Mouse (Mus musculus): ENCODE results near the gene Bnipl.
"Not testable (repeated sequence)": the region's sequence is repeated elsewhere in the genome, so short reads cannot be mapped to it uniquely, and the experiment has no call there.

Bnipl gene

DNA sequence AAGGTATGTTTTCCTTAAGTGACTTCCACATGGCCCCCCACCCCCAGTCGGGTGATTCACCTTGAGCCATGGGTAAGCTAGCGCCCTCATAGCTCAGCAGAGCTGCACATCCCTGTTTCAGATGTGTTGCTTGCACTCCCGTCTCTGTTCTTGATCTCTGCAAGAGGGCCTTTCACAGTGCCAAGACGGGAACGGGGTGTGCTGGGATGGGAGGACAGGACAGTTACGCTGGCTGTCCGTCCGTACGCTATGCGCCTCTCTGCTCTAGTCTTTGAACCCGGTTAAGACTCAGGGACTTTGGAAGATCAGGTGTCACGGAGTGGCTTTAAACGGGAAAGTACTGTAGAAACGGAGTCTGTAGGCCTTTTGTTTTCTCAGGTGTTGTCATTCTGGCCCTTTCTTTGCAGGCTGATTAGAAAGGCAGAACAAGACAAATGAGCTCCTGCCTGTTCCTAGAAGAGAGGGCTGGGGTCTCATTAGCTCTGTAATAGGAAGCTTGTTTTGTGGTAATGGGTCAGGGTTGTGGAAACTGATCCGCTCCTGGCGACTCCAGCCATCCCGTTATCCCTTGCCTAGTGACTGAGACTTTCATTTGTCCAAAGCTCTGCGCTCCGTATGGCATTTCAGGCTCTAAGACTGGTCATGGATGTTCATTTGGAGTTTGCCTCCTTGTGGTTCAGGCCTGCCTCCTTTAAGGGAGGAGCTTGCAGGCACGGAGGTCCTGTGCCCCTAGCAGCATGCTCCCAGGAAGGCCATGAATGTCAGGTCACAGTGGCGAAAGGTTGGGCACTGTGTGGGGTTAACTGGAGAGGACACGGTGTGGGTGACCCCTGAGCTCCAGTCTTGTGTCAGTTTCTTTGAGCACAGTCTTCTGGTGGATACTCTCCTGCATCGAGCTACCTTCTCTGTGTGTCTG lies 15.3 kb downstream of the Bnipl start:
- no peak for DNase-seq

GRCm38 (mm10) chr3:95233303-95233980 lies 17.6 kb downstream of the Bnipl start:
- no peak for DNase-seq

DNA sequence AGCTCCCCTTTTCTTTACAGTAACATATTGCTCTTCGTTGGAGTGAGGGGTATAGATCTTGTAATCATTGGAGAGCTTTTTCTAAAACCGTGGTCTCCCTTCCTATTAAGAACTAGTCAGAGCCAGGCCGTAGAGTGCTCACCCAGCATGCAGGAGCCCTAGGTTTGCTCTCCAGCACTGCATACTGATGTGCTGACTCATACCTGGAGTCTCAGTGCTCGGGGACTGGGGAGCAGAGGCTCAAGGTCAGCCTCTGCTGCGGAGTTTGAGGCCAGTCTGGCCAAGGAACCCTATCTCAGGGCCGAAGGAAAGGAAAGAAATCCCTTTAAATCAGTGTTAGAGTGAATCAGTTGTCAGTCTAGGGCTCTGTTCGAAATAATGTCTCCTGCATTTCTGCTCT lies 18.2 kb downstream of the Bnipl start:
- DNase-seq = no peak

DNA sequence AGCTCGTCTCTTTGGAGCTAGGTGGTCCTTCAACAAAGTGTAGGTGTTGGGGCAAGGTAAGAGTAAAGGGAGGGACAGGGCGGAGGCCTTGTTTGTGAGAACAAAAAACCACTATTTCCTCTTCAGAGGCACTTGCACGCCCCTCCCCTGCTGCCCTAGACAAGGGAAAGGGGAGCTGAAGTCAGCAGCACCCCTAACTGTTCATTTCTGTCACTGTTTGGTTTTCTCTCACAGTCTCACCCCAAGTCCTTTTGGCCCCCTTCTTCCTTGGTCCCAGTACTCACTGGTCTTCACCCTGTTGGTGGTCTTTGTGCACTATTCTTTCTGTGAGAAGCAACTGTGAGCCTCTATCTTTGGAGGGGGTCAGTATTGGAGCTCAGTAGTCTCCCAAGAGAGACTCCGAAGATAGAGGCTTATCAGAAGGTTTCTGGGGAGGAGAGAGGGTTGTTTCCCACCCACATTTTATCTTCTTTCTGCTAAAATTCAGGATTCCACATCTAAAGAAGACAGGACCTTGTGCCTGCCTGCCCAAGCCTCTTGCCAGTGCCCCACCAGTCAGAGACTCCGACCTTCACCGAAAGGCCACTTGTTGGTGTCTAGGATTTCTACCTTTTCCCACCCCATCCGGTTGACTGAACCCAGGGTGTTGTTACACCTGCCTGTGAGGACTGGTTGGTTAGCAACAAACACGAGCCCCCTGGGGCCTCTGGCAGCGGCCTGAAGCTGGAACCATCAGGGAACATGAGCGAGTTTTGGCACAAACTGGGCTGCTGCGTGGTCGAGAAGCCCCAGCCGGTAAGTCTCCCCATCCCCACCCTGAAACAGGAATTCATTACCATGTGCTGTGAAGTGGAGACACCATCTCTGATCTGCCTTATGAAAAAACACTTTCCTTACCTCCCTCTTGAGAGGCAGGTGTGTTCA lies 19.4 kb downstream of the Bnipl start, which contains the start of gene Mllt11:
Mllt11 (minus strand) TSS at position 874 of the 924 bp plus-strand sequence.
- peak; percentile 77 for DNase-seq

DNA sequence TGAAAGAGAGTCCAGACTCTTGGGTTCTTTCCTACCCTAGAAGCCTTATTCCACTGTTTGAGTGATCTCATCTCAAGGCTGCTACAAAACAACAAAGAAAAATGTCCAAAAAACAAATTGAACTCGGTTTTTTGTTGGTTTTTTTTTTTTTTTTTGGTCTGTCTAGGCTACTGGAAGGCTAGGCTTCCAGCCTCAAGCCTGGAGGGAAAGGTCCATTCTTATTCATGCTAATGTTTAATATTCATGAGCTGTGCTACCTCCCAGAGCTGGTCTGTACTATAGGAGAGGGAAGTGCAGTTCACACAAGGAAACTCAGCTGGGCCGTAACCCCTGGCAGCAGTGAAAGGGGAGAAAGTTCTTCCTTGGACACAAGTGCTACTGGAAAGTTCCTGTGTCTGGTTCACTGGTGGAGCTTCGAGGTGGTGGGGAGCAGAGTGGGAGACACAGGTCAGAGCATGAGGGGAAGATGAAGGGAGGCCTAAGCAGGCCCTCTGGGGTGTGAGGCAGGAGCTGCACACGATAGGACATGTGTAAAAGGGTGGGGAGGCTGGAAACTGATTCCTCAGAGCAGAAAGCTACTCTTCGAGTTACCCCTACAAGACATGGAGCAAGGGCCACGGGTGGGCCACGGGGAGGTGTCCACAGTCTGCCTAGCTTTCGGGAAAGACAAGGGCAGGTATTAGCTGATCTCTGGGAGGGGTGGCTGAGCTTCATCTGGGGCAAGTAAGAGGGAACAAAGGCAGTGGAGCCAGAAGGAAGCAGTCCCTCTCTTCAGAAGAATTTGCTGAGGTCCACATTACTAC lies 20.3 kb downstream of the Bnipl start:
- peak; percentile 43 for DNase-seq

DNA sequence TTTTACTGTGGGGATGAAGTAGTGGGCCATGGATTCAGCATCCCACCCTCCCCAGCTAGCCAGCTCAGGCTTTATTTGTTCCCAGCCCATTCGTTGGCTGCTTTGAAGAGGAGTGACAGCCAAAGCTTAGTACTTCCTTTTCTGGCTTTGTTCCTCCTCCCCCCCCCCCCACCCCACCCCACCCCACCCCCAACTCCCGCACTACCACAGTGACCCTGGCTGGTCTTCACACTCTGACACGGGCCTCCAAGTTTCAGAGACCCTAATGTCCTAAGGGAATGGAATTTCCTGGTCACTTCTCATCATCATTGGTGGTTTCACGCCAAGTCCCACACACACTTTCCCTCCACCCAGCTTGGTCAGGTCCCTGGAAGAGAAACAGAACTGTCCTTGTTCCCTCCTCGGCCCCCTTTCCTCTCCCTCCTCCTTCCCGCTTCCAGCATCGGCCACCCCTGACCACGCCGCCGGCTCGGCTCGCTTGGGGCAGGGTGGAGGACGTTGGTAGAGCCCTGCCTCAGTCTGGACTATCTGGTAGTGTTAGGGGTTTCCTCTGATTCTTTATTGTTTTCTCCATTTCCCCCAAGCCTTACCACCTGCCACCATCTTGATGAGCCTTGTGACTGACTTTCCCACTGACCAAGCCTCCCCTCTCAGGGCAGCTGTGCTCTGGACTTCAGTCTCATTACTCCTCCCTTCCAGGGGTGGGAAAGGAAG lies 21.1 kb downstream of the Bnipl start:
- peak; percentile 43 for DNase-seq

DNA sequence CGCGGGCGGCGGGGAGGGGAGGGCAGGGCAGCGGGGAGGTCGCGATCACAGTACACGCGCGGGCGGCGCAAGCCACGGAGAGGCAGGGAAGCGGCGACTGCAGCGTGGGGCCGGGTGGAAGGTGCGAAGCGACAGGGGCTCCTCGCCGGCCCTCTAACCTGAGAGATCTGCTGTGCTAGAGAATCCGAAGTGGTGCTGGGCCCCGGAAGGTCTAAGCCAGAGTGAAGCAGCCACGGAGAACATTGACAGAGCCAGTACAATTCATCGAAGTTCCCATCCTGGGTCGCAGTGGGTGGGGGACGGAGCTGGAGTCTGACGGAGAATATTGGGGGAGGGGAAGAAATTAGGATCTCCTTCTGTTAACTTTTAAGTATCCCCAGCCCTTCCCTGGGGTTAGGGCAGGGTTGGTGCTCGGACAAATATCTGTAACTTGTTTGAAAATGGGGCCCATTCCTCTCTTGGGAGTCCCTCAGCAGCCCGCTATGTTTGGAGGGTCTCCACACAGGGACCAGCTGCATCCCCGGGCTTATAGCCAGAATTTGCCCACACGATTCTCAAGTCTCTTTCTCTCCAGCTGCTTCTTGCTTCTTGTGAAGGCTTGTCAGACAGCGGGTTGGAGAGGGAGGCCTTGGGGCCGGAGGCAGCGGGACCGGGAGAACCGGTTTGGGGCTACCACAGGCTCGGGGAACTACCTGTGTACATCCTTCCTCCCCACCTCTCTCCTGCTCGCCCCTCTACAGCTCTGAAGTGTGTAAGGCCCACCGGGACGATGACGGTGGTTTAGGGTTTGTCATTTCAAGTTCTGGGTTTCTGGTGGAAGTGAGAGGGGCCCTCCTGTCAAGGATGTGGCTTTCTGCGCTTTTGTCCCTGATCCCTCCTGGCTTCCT lies 21.9 kb downstream of the Bnipl start:
- DNase-seq = peak; percentile 58

DNA sequence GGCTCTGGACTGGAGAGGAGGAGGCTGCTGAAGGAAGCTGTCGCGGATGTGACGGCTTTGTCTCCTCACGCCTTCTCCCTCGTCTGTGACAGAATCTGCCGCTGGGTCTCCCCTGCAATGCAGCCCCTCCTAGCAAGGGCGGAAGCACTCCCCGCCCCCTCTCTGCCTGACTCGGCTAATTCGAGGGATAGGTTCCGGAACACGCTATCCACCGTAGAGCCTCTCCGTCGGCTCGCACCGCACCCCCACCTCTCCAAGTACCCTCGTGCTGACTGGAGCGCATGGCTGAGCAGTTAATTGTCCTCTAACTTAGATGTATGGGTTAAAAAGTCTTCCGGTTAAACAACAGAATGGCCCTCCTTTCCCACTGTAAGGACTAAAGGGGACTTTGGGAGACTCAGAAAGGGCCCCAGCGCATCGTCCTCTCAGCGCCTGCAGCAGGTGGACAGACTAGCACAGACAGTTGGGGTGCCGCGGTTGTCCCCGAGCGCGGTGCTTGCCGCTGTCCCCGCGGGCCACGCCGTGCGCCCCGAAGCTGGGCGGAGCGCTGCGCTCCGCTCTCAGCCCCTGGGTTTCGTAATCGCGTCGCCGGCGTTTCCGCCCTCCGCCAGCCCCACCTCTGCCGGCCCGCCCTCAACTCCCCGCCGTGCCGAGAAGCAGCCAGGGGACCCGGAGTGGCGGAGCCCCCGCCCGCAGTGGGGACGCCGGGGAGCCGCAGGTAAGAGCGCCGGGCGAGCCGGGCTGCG lies 22.7 kb downstream of the Bnipl start, which contains the start of gene Cdc42se1:
Cdc42se1 (plus strand) TSS at position 585 of the 746 bp plus-strand sequence.
- DNase-seq = peak; percentile 96

- no peak for DNase-seq
Measured at GRCm38 (mm10) chr3:95227214-95227613, 23.8 kb downstream of the Bnipl start.

DNA sequence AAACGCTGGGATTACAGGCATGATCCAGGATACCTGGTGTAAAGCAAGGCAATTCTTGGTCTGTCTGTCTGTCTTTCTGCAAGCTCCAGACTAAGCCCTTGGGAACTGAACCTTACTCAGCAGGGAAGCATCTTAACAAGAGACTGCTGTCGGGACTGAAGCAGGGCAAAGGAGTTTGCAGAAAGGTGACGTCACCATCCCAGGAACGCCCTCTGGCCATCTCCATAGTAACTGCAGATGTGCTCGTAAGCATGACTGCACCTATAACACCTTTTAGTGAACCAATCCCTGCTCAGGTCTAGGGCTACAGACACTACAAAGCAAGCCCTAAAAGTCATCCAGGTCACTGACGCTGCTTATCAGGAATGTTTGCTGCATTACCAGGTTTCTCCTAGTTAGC lies 26.7 kb downstream of the Bnipl start:
- no peak for DNase-seq

DNA sequence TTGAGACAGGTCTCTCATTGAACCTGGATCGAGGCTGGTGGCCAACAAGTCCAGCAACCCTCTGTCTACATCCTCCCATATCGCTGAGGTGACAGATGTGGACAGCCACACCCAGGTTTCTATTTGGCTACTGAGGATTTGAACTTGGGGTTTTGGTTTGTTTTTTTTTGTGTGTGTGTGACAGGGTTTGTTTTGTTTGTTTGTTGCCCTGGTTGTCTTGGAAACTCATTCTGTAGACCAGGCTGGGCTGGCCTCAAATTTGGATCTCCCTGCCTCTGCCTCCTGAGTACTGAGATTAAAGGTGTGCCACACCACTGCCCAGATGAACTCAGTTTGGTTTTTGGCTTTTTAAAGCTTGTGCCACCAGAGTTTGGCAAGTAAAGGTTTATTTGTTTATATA lies 28.0 kb downstream of the Bnipl start:
- DNase-seq = no peak

DNA sequence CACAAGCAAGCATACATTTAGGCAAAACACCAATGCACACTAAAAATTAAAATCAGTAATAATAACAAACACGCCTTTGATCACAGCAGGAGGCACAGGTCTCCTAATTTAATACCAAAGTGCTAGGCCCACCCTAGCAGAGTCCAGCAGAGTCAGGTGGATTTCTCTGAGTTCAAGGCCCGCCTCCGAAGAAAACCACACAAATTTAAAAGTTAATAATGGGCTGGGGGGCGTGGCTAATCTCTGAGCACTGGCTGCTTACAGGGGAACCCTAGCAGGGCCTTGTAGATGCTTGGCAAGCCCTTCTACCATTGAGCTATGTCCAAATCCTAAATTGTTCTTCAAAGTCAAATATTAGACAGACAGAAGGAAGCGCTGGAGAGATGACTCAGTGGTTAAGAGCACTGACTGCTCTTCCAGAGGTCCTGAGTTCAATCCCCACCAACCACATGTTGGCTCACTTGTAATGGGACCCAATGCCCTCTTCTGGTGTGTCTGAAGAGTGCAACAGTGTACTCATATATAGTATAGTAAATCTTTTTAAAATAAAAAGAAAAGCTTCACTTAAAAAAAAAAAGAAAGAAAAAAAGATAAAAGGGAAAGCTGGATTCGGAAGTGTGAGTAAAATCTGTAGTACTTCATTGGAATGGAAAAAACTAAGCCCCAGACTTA lies 32.4 kb downstream of the Bnipl start:
- peak; percentile 34 for DNase-seq

DNA sequence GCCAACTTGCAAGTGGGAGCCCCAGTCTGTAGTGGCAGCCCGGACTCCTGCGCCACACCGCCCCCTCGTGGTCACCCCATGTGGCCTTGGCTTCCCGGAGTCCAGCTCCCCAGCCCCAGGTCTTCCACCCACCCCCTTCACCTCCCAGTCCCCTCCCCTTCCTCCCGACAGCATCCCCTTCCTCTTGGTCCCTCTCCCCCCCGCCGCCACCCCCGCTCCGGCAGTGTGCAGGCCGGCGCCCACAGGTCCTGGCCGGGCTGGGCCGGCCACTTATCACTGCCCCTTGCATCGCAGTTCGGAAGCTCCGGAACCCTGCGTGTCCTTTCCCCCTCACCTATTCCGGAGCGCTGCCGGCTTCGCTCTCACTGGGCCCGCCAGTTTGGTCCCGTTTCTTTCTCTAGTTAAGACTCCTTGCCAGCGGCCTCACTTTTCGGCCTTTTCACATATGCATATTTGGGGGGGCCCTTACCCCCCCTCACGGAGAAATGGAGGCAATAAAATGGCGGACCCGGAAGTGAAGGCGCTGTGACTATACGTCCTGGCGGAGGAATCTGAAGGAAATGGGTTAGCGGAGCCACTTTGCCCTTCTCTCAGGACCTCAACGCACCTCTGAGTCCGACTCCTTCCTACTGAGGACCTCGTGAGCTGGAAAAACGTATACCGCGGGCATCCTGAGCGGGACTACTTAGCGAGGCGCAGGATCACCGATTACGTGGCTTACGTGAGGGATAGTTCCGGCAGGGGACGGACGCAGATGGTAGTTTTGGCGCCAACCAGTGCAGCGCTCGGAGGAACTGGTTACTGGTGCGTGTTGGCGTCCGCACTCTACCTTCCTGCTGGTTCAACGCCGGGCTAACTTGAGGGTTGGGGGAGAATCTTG lies 33.5 kb downstream of the Bnipl start, which contains the start of gene Gabpb2:
Gabpb2 (minus strand) TSS at position 662 of the 880 bp plus-strand sequence.
- peak; percentile 99 for DNase-seq

GRCm38 (mm10) chr3:95216655-95217254 lies 34.2 kb downstream of the Bnipl start:
- no peak for DNase-seq

DNA sequence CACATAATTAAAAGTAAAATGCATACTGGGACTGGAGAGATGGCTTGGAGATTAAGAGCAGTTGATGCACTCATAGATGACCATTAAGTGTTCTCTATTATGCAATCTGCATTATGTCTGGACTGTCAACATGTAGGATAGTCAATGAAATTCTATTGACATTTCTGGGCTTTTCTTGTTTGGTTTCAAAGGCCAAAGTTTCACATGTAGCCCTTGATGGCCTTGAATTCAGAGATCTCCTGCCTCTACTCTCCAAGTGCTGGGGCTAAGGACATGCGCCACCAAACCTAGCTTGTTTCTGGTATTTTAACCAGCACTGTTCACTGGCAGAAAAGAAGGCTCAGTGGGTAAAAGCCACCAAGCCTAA lies 37.4 kb downstream of the Bnipl start:
- DNase-seq = no peak

DNA sequence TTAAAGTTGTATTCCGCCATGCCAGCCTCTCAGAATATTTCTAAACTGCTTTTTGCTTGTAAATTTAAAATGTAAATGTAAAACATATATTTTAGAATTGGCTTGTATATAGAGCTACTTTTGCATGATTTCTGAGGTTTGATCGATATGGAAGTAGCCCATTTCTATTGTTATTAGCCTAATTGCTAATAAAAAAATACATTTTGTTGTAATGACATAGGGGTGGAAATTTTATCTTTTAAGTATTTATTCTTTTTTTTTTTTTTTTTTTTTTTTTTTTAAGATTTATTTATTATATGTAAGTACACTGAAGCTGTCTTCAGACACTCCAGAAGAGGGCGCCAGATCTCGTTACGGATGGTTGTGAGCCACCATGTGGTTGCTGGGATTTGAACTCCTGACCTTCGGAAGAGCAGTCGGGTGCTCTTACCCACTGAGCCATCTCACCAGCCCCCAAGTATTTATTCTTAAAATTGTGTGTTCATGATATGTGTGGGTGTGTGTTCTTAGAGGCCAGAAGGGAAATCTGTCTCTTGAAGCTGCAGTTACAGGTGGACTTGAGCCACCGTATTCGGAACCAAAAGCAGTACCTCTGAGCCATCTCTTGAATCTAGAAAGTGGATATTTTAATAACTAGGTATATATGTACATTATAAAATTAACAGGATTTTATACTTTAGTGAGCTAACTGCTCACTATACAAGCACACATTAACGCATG lies 37.9 kb downstream of the Bnipl start:
- DNase-seq = not testable (repeated sequence)

DNA sequence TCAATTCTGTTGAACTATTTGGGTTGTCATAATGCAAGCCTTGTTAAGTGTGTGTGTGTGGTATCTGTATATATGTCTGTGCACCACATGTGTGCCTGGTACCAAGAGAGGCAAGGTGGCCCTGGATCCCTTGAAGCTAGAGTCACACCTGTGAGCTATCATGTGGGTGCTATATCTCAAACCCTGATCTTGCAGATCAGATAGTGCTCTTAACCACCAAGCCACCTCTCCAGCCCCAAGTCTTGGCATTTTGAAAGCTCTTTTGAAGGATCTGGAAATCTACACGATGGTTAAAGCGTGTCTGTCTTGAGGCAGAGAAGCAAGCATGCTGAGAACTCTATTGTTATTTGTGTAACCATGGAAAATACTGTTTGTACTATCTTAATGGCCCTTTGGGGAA lies 40.4 kb downstream of the Bnipl start:
- peak; percentile 68 for DNase-seq

Measured in thymus, postnatal 14 days (tissue).